Mouse (Mus musculus) heart, postnatal 10 days (tissue): ENCODE measurements around the gene Rbm45. TPM values are rescaled to one million over a fixed set of nuclear protein-coding genes. Genes with fewer than 3 reads are reported as not detected.

Source experiments
- DNase-seq, 2 experiments: peaks; one replicate each; pipeline ENCODE4 v3.0.0; 2021
- intact Hi-C: fragments of 180-260 bp; cut with DNase I; formaldehyde crosslinking; loops from one replicate; pipeline ENCODE4 v1.15.1; 2025
- total RNA-seq, 2 experiments: library from RNA; stranded (reverse); gene quantifications; 2 replicates each; pipeline ENCODE4 v1.2.3; 2021

The Rbm45 gene
- total RNA-seq, 2 experiments from 2014 or later: 27.2 to 32.3 TPM

- intact Hi-C loops: no loop called here
- no peak for DNase-seq
Observed at GRCm38 (mm10) chr2:76374544-76375206, 4.9 kb downstream of the Rbm45 start.

GRCm38 (mm10) chr2:76378646-76379045, 8.9 kb downstream of the Rbm45 start:
- no peak for DNase-seq

GRCm38 (mm10) chr2:76386531-76386930, 16.7 kb downstream of the Rbm45 start:
- intact Hi-C loops: no loop called here
- no peak for DNase-seq

More at GRCm38 (mm10) chr2:76378646-76379045, 8.9 kb downstream of the Rbm45 start:
- intact Hi-C loops: no loop called here

- DNase-seq: no peak
- intact Hi-C loops: no loop called here
Observed at GRCm38 (mm10) chr2:76400178-76400577, 30.4 kb downstream of the Rbm45 start.

GRCm38 (mm10) chr2:76405596-76406150, 35.9 kb downstream of the Rbm45 start:
- intact Hi-C loops: no loop called here
- no peak for DNase-seq

- intact Hi-C loops: no loop called here
- peak; percentile 72 to 78 for DNase-seq
Observed at GRCm38 (mm10) chr2:76406151-76406936, 36.6 kb downstream of the Rbm45 start, which contains the start of gene Osbpl6. Osbpl6 (plus strand) TSS chr2:76406508.

- peak; percentile 57 to 61 for DNase-seq
- intact Hi-C loops: no loop called here
Observed at GRCm38 (mm10) chr2:76406937-76407441, 37.2 kb downstream of the Rbm45 start.

- intact Hi-C loops: no loop called here
- DNase-seq: no peak
Observed at GRCm38 (mm10) chr2:76409526-76409925, 39.7 kb downstream of the Rbm45 start.

- intact Hi-C loops: no loop called here
- DNase-seq: peak in 1 of 2 experiments; percentile 11
Observed at GRCm38 (mm10) chr2:76409986-76410385, 40.2 kb downstream of the Rbm45 start.

GRCm38 (mm10) chr2:76412924-76413323, 43.1 kb downstream of the Rbm45 start:
- no peak for DNase-seq

GRCm38 (mm10) chr2:76417446-76418141, 47.8 kb downstream of the Rbm45 start:
- intact Hi-C loops: no loop called here
- no peak for DNase-seq

More at GRCm38 (mm10) chr2:76412924-76413323, 43.1 kb downstream of the Rbm45 start:
- intact Hi-C loops: no loop called here

GRCm38 (mm10) chr2:76418142-76418518, 48.3 kb downstream of the Rbm45 start:
- no peak for DNase-seq
- intact Hi-C loops: no loop called here

- DNase-seq: no peak
- intact Hi-C loops: no loop called here
Observed at GRCm38 (mm10) chr2:76421411-76421924, 51.7 kb downstream of the Rbm45 start.

GRCm38 (mm10) chr2:76426816-76427215, 57.0 kb downstream of the Rbm45 start:
- no peak for DNase-seq
- intact Hi-C loops: no loop called here

- DNase-seq: no peak
- intact Hi-C loops: no loop called here
Observed at GRCm38 (mm10) chr2:76429318-76429717, 59.5 kb downstream of the Rbm45 start.

- DNase-seq: no peak
- intact Hi-C loops: no loop called here
Observed at GRCm38 (mm10) chr2:76429855-76430254, 60.1 kb downstream of the Rbm45 start.

- intact Hi-C loops: no loop called here
- no peak for DNase-seq
Observed at GRCm38 (mm10) chr2:76430539-76430938, 60.8 kb downstream of the Rbm45 start.
